Mouse (Mus musculus) intestine, postnatal 0 days (tissue): Measurements from ENCODE around the gene Cfap74. TPM values are rescaled to one million over a fixed set of nuclear protein-coding genes. Genes with fewer than 3 reads are reported as not detected.

Experiments used
- ATAC-seq: fragments of 200-750 bp; cut with Nextera tagmentation; 2 replicates; pipeline ENCODE4 v1.8.0; 2017; ENCODE audit warnings: mild to moderate bottlenecking, moderate TSS enrichment, moderate library complexity
- H3K27ac ChIP-seq: fragments of 300-500 bp; sonication (generic); 2 replicates; pipeline ENCODE4 v1.5.1; 2014; ENCODE audit warnings: mild to moderate bottlenecking, low read depth, low read length, moderate library complexity
- H3K27me3 ChIP-seq: fragments of 300-500 bp; sonication (generic); replicated peaks from 2 replicates; pipeline ENCODE4 v1.6.1; 2014; ENCODE audit warnings: low read length, mixed read lengths; ENCODE audit not compliant: control insufficient read depth, insufficient read depth
- H3K36me3 ChIP-seq: fragments of 300-500 bp; sonication (generic); 2 replicates; pipeline ENCODE4 v1.6.1; 2014; ENCODE audit warnings: mild to moderate bottlenecking, moderate library complexity; ENCODE audit not compliant: control insufficient read depth, insufficient read depth
- H3K4me1 ChIP-seq: fragments of 300-500 bp; sonication (generic); replicated peaks from 2 replicates; pipeline ENCODE4 v1.6.1; 2014; ENCODE audit warnings: antibody characterized with exemption, low read length, mixed read lengths; ENCODE audit not compliant: control insufficient read depth, insufficient read depth
- H3K4me2 ChIP-seq: fragments of 300-500 bp; sonication (generic); replicated peaks from 2 replicates; pipeline ENCODE4 v1.6.1; 2014; ENCODE audit warnings: low read depth, mild to moderate bottlenecking, moderate library complexity
- H3K4me3 ChIP-seq: fragments of 300-500 bp; sonication (generic); 2 replicates; pipeline ENCODE4 v1.5.1; 2014; ENCODE audit warnings: low read depth, low read length
- H3K9ac ChIP-seq: fragments of 300-500 bp; sonication (generic); 2 replicates; pipeline ENCODE4 v1.6.1; 2014; ENCODE audit warnings: mild to moderate bottlenecking, low read depth, low read length
- H3K9me3 ChIP-seq: fragments of 300-500 bp; sonication (generic); 2 replicates; pipeline ENCODE4 v1.6.1; 2016; ENCODE audit warnings: mixed run types; ENCODE audit not compliant: control insufficient read depth
- CTCF ChIP-seq: sonication (generic); IDR thresholded peaks from 2 replicates; pipeline ENCODE4 v1.5.1; 2016; ENCODE audit warnings: low read depth, mild to moderate bottlenecking, control low read depth, antibody characterized with exemption, moderate library complexity
- WGBS: fragments of 180-500 bp; shearing (Covaris S2); extraction: QIAGEN DNeasy Blood & Tissue Kit; methylation state at CpG from one replicate; pipeline ENCODE4 v1.1.7; 2014; 5-methylcytosine and 5-hydroxymethylcytosine counted together
- polyA plus RNA-seq: library from polyadenylated mRNA; unstranded; fragments of >200 nt; fragmentation: Nextera tagmentation; extraction: Ambion mirVana; gene quantifications from 2 replicates; pipeline ENCODE4 v1.2.1, GENCODE M21; 2015

Cfap74 gene
- polyA plus RNA-seq, 1 experiment from 2014 or later: 0.52 TPM

- Histone ChIP-seq H3K9me3 (no peaks in the 10 kb centered on the region), H3K27me3 (no peaks in the 10 kb centered on the region), H3K36me3 (peaks cover 7% of the 10 kb centered on the region; the same call in 1 of the 2 replicates), H3K4me3 (no peak overlapping the region), H3K27ac (no peak overlapping the region), H3K4me1 (0 out of 2 replicates have a peak, but pooled peaks cover 3% of the 10 kb centered on the region), H3K4me2 (no peak overlapping the region), H3K9ac (no peak overlapping the region)
- ATAC-seq: no peak
- no peak for TF ChIP-seq CTCF
- WGBS: 91% methylated on average over 2 of the region's 2 CpGs
Observed at GRCm38 (mm10) chr4:155514810-155515209, 105.8 kb downstream of the Cfap74 start.

Other genes with a start within 250 kb of the Cfap74 start
- gene Ski, start 186.6 kb upstream of the Cfap74 start, polyA plus RNA-seq: 13.3 and 14.0 TPM in 2 replicates
- gene Faap20, start 159.4 kb upstream of the Cfap74 start, polyA plus RNA-seq: 54.6 and 57.8 TPM in 2 replicates
- 31.7 and 38.8 TPM in 2 replicates for gene Prkcz, start 47.8 kb upstream of the Cfap74 start, polyA plus RNA-seq
- 0.16 and 0.21 TPM in 2 replicates for gene Gabrd, start 11.1 kb upstream of the Cfap74 start, polyA plus RNA-seq
- 15.9 and 16.2 TPM in 2 replicates for gene Tmem52, start 59.9 kb downstream of the Cfap74 start, polyA plus RNA-seq
- gene Gnb1, start 82.2 kb downstream of the Cfap74 start, polyA plus RNA-seq: 336 and 354 TPM in 2 replicates
- 46.7 and 49.2 TPM in 2 replicates for gene Nadk, start 153.2 kb downstream of the Cfap74 start, polyA plus RNA-seq
- gene Slc35e2, start 192.2 kb downstream of the Cfap74 start, polyA plus RNA-seq: 5.1 and 6.1 TPM in 2 replicates
- 60.3 and 73.0 TPM in 2 replicates for gene Cdk11b, start 215.7 kb downstream of the Cfap74 start, polyA plus RNA-seq
- gene Gm10563, start 236.2 kb downstream of the Cfap74 start, polyA plus RNA-seq: not detected in 2 replicates
- 31.3 and 37.0 TPM in 2 replicates for gene Mmp23, start 244.2 kb downstream of the Cfap74 start, polyA plus RNA-seq